Mouse (Mus musculus) hindbrain, embryonic 15.5 days (tissue): ENCODE data around the gene Hist1h2ak. TPM values are rescaled to one million over a fixed set of nuclear protein-coding genes. Genes with fewer than 3 reads are reported as not detected.
"Not testable (repeated sequence)": the region's sequence is repeated elsewhere in the genome, so short reads cannot be mapped to it uniquely, and the experiment has no call there.

Source experiments
- ATAC-seq: fragments of 200-750 bp; cut with Nextera tagmentation; 2 replicates; pipeline ENCODE4 v1.8.0; 2017; ENCODE audit warnings: low read depth, moderate number of reproducible peaks, moderate TSS enrichment; ENCODE audit not compliant: low FRiP score
- H3K27ac ChIP-seq: fragments of 300-500 bp; sonication (generic); replicated peaks from 2 replicates; pipeline ENCODE4 v1.5.1; 2015; ENCODE audit warnings: mild to moderate bottlenecking, inconsistent platforms
- H3K27me3 ChIP-seq: fragments of 300-500 bp; sonication (generic); 2 replicates; pipeline ENCODE4 v1.6.1; 2015; ENCODE audit warnings: control low read depth, inconsistent platforms
- H3K36me3 ChIP-seq: fragments of 300-500 bp; sonication (generic); 2 replicates; pipeline ENCODE4 v1.6.1; 2015; ENCODE audit warnings: control low read depth, inconsistent platforms
- H3K4me1 ChIP-seq: fragments of 300-500 bp; sonication (generic); replicated peaks from 2 replicates; pipeline ENCODE4 v1.6.1; 2015; ENCODE audit warnings: control low read depth, inconsistent platforms
- H3K4me2 ChIP-seq: fragments of 300-500 bp; sonication (generic); 2 replicates; pipeline ENCODE4 v1.6.1; 2015; ENCODE audit warnings: moderate library complexity, mild to moderate bottlenecking, inconsistent platforms
- H3K4me3 ChIP-seq: fragments of 300-500 bp; sonication (generic); 2 replicates; pipeline ENCODE4 v1.5.1; 2015; ENCODE audit warnings: mild to moderate bottlenecking, inconsistent platforms
- H3K9ac ChIP-seq: fragments of 300-500 bp; sonication (generic); 2 replicates; pipeline ENCODE4 v1.6.1; 2015; ENCODE audit warnings: inconsistent platforms
- H3K9me3 ChIP-seq: fragments of 300-500 bp; sonication (generic); 2 replicates; pipeline ENCODE4 v1.6.1; 2016; ENCODE audit warnings: control low read depth, inconsistent platforms
- WGBS: fragments of 180-500 bp; shearing (Covaris S2); methylation state at CpG from one replicate; pipeline ENCODE4 v1.1.7; 2015; 5-methylcytosine and 5-hydroxymethylcytosine counted together
- polyA plus RNA-seq: library from polyadenylated mRNA; unstranded; fragments of >200 nt; fragmentation: Nextera tagmentation; extraction: Ambion mirVana; gene quantifications from 2 replicates; pipeline ENCODE4 v1.2.1, GENCODE M21; 2015

Gene Hist1h2ak
- polyA plus RNA-seq, 1 experiment from 2014 or later: 5.3 TPM

- Histone ChIP-seq H3K9ac (no peak overlapping the region), H3K4me3 (no peak overlapping the region), H3K9me3 (no peaks in the 10 kb centered on the region), H3K4me2 (no peak overlapping the region), H3K4me1 (no peaks in the 10 kb centered on the region), H3K27ac (no peak overlapping the region), H3K27me3 (no peaks in the 10 kb centered on the region), H3K36me3 (no peaks in the 10 kb centered on the region)
- no peak for ATAC-seq
- 21% methylated on average over 11 of the region's 11 CpGs for WGBS
These were observed 25.6 kb downstream of the Hist1h2ak start for GRCm38 (mm10) chr13:21727948-21728572.

GRCm38 (mm10) chr13:21722993-21723836, 30.4 kb downstream of the Hist1h2ak start:
- no peak for ATAC-seq
- H3K9me3 ChIP-seq: no peaks in the 10 kb centered on the region
- WGBS: 33% methylated on average over 5 of the region's 5 CpGs
- 0 out of 2 replicates have a peak overlapping the region, but pooled peaks have one; percentile 71 for H3K4me2 ChIP-seq
- H3K9ac ChIP-seq: no peak overlapping the region
- no peak overlapping the region for H3K27ac ChIP-seq
- H3K4me3 ChIP-seq: no peak overlapping the region
- no peaks in the 10 kb centered on the region for H3K27me3 ChIP-seq
- peaks cover 21% of the 10 kb centered on the region for H3K4me1 ChIP-seq
- H3K36me3 ChIP-seq: no peaks in the 10 kb centered on the region

- H3K9me3 ChIP-seq: no peaks in the 10 kb centered on the region
- no peaks in the 10 kb centered on the region for H3K36me3 ChIP-seq
- peaks cover 25% of the 10 kb centered on the region for H3K4me1 ChIP-seq
- H3K27me3 ChIP-seq: no peaks in the 10 kb centered on the region
- H3K9ac ChIP-seq: peak overlapping the region; percentile 49
- H3K4me2 ChIP-seq: peak overlapping the region; percentile 71
- peak overlapping the region; percentile 85 for H3K27ac ChIP-seq
- ATAC-seq: no peak; the same call in 1 of the 2 replicates
- peak overlapping the region; percentile 45 for H3K4me3 ChIP-seq
- WGBS: 3% methylated on average over 11 of the region's 11 CpGs
These were observed 31.2 kb downstream of the Hist1h2ak start for GRCm38 (mm10) chr13:21722373-21722925.

GRCm38 (mm10) chr13:21721757-21722372, 31.8 kb downstream of the Hist1h2ak start, which contains the start of gene Hist1h2bm:
TSS of gene Hist1h2bm (plus strand) at chr13:21722044.
- not testable (repeated sequence) for H3K36me3 ChIP-seq, H3K27me3 ChIP-seq, H3K9me3 ChIP-seq
- Histone ChIP-seq H3K9ac (peak within 1 kb of the TSS; percentile 49), H3K27ac (peak within 1 kb of the TSS; percentile 85), H3K4me2 (peak within 1 kb of the TSS; percentile 71), H3K4me1 (peaks cover 28% of the 10 kb centered on the region), H3K4me3 (peak within 1 kb of the TSS; percentile 45)
- WGBS: under 1% methylated on average over 37 of the region's 37 CpGs
- peak; percentile 98 for ATAC-seq

- peak overlapping the region; percentile 71 for H3K4me2 ChIP-seq
- not testable (repeated sequence) for H3K9me3 ChIP-seq, H3K27me3 ChIP-seq, ATAC-seq, H3K36me3 ChIP-seq
- H3K9ac ChIP-seq: 0 out of 2 replicates have a peak overlapping the region, but pooled peaks have one; percentile 29
- H3K4me1 ChIP-seq: peaks cover 30% of the 10 kb centered on the region
- H3K27ac ChIP-seq: peak overlapping the region; percentile 85
- WGBS: 1% methylated on average over 21 of the region's 44 CpGs
- peak overlapping the region; percentile 45 for H3K4me3 ChIP-seq
These were observed 32.4 kb downstream of the Hist1h2ak start for GRCm38 (mm10) chr13:21721107-21721756.

GRCm38 (mm10) chr13:21718381-21719080, 35.1 kb downstream of the Hist1h2ak start:
- no peak overlapping the region; the same call in 1 of the 2 replicates for H3K27ac ChIP-seq

GRCm38 (mm10) chr13:21717397-21718357, 36.0 kb downstream of the Hist1h2ak start, which contains the start of gene Hist1h3h:
TSS of gene Hist1h3h (plus strand) at chr13:21717659.
- H3K27ac ChIP-seq: peak within 1 kb of the TSS; percentile 92
- WGBS: under 1% methylated on average over 31 of the region's 56 CpGs
- H3K4me1 ChIP-seq: peaks cover 39% of the 10 kb centered on the region
- H3K36me3 ChIP-seq, H3K9me3 ChIP-seq, H3K27me3 ChIP-seq: not testable (repeated sequence)
- peak within 1 kb of the TSS; percentile 44 for H3K4me3 ChIP-seq
- peak; percentile 40 for ATAC-seq
- H3K9ac ChIP-seq: peak within 1 kb of the TSS; percentile 59
- peak within 1 kb of the TSS; percentile 77 for H3K4me2 ChIP-seq

More at GRCm38 (mm10) chr13:21718381-21719080, 35.1 kb downstream of the Hist1h2ak start:
- H3K4me1 ChIP-seq: peaks cover 39% of the 10 kb centered on the region
- no peaks in the 10 kb centered on the region for H3K36me3 ChIP-seq
- peak overlapping the region; percentile 59 for H3K9ac ChIP-seq
- peak overlapping the region; percentile 77 for H3K4me2 ChIP-seq
- H3K9me3 ChIP-seq: no peaks in the 10 kb centered on the region
- no peaks in the 10 kb centered on the region for H3K27me3 ChIP-seq
- ATAC-seq: no peak
- H3K4me3 ChIP-seq: peak overlapping the region; percentile 39
- 66% methylated on average over 4 of the region's 4 CpGs for WGBS

- not testable (repeated sequence) for ATAC-seq
- H3K27ac ChIP-seq: peak overlapping the region; percentile 92
- 2% methylated on average over 11 of the region's 38 CpGs for WGBS
These were observed 36.9 kb downstream of the Hist1h2ak start for GRCm38 (mm10) chr13:21716540-21717391.

GRCm38 (mm10) chr13:21715864-21716539, 37.6 kb downstream of the Hist1h2ak start, which contains the start of the genes Hist1h2bl and Hist1h2ai:
TSS of gene Hist1h2bl (minus strand) at chr13:21716143.
TSS of gene Hist1h2ai (plus strand) at chr13:21716422.
- H3K4me3 ChIP-seq: peak within 1 kb of the TSS; percentile 44
- H3K9me3 ChIP-seq, H3K27me3 ChIP-seq, H3K36me3 ChIP-seq: not testable (repeated sequence)
- H3K4me1 ChIP-seq: peaks cover 39% of the 10 kb centered on the region
- H3K9ac ChIP-seq: peak within 1 kb of the TSS; percentile 59
- under 1% methylated on average over 34 of the region's 50 CpGs for WGBS
- H3K27ac ChIP-seq: peak within 1 kb of the TSS; percentile 92
- H3K4me2 ChIP-seq: peak within 1 kb of the TSS; percentile 77
- ATAC-seq: peak; percentile 96

More at GRCm38 (mm10) chr13:21716540-21717391, 36.9 kb downstream of the Hist1h2ak start:
- H3K4me1 ChIP-seq: peaks cover 35% of the 10 kb centered on the region
- H3K4me3 ChIP-seq: peak overlapping the region; percentile 44
- H3K4me2 ChIP-seq: peak overlapping the region; percentile 77
- H3K27me3 ChIP-seq, H3K36me3 ChIP-seq, H3K9me3 ChIP-seq: not testable (repeated sequence)
- peak overlapping the region; percentile 59 for H3K9ac ChIP-seq
